Mouse (Mus musculus) Patski (cell line): ENCODE measurements at regions not wholly inside any gene's neighbourhood (a gene's known extent, or its start where the extent isn't known, plus 50 kb on each side); places are given as distances from the start of the nearest gene placed in this dataset.

Source experiments
- ATAC-seq: fragments of 100-300 bp; one replicate; pipeline ENCODE4 v1.8.0; 2021
- CTCF ChIA-PET: fragments of 350-600 bp; sonication (Branson Sonifier 250); formaldehyde crosslinking; loops from one replicate; lab custom pipeline; 2022; ENCODE audit warnings: inconsistent platforms; lab: Charles Lee
- POLR2A ChIA-PET: fragments of 350-600 bp; sonication (Branson Sonifier 250); formaldehyde crosslinking; loops from one replicate; lab custom pipeline; 2022; ENCODE audit warnings: antibody characterized with exemption, inconsistent platforms; lab: Charles Lee
- DNase-seq: peaks from one replicate; pipeline ENCODE4 v3.0.0-alpha.2; 2011; ENCODE audit warnings: low read depth, low spot score
- H3K27me3 ChIP-seq: fragments of 371-371 bp; one replicate; pipeline ENCODE4 v1.5.1; 2021
- CTCF ChIP-seq: fragments of 100-300 bp; IDR thresholded peaks from one replicate; pipeline ENCODE4 v1.5.1; 2021
- in situ Hi-C: fragments of 300-500 bp; cut with MboI; formaldehyde crosslinking; loops from 3 replicates; pipeline ENCODE4 v1.11.1; 2018; ENCODE audit warnings: low pct_unique_long_range_greater_than_20kb, mixed read lengths

DNA sequence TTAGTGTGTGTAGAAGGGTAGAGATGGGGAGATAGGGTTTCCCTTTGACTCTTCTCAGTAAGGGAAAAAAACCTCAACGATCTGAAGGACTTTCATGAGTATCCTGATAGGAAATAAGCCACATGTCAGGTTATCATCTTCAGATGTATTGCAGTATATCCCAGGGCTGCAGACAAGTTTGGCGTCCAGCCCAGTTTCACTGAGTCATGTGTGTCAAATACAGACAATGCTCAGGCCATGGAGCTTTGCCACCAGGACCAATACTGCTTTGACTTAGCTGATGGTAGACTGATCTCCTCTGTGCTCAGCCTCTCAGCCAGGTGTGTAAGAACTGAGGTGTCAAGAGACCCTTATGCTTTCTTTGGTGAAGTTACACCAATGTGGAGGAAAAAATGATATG lies 62.9 kb downstream of the Cst10 start:
- in situ Hi-C loops, result no loop called here
- POLR2A ChIA-PET, result no interaction called here
- no peak for ATAC-seq
- no peaks in the 10 kb centered on the region for H3K27me3 ChIP-seq
- TF ChIP-seq CTCF, result no peak
- DNase-seq, result no peak
- CTCF ChIA-PET, result no interaction called here

DNA sequence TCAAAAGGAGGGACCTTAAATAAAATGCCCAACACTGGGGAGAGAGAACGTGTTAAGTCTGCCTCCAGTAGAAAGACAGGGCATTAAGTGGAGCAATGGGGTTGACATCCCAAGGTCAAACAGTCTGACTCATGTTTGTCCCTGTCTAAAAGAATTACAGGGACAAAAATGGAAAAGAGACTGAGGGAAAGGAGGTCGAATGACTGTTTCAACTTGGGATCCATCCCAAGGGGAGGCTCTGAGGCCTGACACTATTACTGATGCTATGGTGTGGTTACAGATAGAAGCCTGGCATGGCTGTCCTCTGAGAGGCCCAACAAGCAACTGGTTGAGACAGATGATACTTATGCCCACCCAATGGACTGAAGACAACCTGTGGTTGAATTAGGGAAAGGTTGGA lies 67.6 kb downstream of the Cst10 start:
- no peak for TF ChIP-seq CTCF
- ATAC-seq, result no peak
- in situ Hi-C loops, result no loop called here
- DNase-seq, result no peak
- CTCF ChIA-PET, result no interaction called here
- POLR2A ChIA-PET, result no interaction called here
- no peaks in the 10 kb centered on the region for H3K27me3 ChIP-seq

DNA sequence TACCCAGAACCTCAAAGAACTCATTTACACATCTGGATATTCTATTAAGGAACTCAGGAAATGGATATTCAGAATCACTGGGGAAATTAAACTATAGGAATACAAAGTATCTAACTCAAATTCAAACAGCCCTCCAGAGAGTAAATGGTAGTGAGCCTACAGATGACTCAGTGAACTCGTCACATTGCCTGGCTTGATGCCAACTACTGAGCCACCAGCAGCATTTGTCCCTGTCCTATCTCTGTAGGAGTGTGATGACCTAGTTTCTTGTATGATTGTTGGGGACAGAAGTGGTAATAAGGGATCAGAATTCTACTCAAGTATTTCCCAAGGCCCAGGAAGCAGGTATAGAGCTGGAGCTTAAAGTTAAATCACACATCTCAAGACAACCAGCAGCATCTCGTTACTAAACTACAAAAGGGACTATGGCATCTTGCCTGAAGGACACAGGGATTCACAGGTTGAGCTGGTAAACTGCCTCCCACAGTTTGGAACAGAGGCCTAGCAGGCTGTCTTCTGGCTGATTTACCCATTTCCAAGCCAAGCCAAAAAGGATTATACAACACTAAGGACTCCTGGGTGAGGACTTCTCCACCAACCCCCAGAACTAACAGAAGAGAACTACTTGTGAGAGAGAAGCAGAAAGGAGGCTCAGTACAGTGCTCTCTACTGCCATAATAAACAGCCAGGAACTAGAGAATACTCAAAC lies 88.6 kb downstream of the Cst10 start:
- ChIA-PET POLR2A (no interaction called here), CTCF (interaction anchor here (1.2 to 1.4 kb wide), 2 partner anchors 13 to 45 kb away, joined by 3 read pairs; no protein-coding TSS in a partner anchor)
- no peak for TF ChIP-seq CTCF
- DNase-seq (no peak), ATAC-seq (no peak)
- in situ Hi-C loops, result no loop called here
- no peaks in the 10 kb centered on the region for H3K27me3 ChIP-seq

- POLR2A ChIA-PET, result no interaction called here
- H3K27me3 ChIP-seq, result no peaks in the 10 kb centered on the region
- in situ Hi-C loops, result no loop called here
- ATAC-seq (no peak), DNase-seq (no peak)
- CTCF ChIA-PET, result no interaction called here
- TF ChIP-seq CTCF, result no peak
Measured at GRCm38 (mm10) chr2:149512870-149513269, 108.0 kb downstream of the Cst10 start.

- no peak for TF ChIP-seq CTCF
- CTCF ChIA-PET, result no interaction called here
- no peaks in the 10 kb centered on the region for H3K27me3 ChIP-seq
- in situ Hi-C loops, result no loop called here
- DNase-seq (peak; percentile 20), ATAC-seq (peak; percentile 100)
- POLR2A ChIA-PET, result no interaction called here
Measured at GRCm38 (mm10) chr2:149524424-149524823, 119.6 kb downstream of the Cst10 start.

DNA sequence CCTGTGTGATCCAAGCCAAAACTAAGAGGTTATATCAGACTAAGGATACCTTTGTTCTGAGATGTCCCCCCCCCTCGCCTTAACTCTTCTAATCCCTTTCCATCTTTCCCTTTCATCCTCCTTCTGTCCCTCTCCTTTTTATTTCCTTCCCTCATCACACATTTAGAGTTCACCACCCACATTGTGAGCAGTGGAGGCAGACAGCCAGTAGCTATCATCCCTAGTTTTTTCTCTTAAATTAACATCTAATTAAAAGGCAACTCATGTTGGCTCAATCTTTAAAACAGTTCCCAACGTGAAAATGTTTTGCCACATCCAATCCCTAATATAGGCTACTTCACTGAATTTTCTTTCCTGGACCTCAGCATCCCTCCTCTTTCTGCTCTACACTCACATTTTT lies 138.0 kb downstream of the Cst10 start:
- in situ Hi-C loops, result no loop called here
- DNase-seq (no peak), ATAC-seq (no peak)
- H3K27me3 ChIP-seq, result no peaks in the 10 kb centered on the region
- POLR2A ChIA-PET, result no interaction called here
- CTCF ChIA-PET, result no interaction called here
- TF ChIP-seq CTCF, result no peak

DNA sequence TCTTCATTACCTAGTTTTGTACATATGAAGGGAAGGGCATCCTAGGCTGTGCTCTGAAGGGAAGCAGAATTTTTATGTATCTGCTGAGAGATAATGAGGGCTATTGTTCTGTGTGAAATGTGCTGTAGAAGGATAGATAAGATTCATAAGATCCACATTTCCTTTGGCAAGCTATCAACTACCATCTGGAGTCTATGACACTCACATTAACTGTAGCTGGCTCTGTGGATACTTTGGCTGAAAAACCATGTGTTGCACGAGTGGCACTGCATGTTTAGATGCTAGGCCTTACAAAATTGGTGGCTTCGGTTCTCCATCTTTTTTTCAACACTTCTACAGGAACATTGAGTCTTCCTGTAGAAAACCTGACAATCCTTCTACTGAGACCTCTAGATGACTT lies 140.9 kb downstream of the Cst10 start:
- ATAC-seq, result no peak
- CTCF ChIA-PET, result no interaction called here
- POLR2A ChIA-PET, result interaction anchor here (0.6 kb wide), 1 partner anchor 345 kb away, joined by 3 read pairs; no protein-coding TSS in a partner anchor

GRCm38 (mm10) chr2:149546639-149547200 lies 141.9 kb downstream of the Cst10 start:
- DNase-seq, result no peak
- ChIA-PET CTCF (no interaction called here), POLR2A (no interaction called here)
- no peak for ATAC-seq
- in situ Hi-C loops, result no loop called here
- no peak for TF ChIP-seq CTCF
- no peaks in the 10 kb centered on the region for H3K27me3 ChIP-seq

More for the DNA sequence above, 140.9 kb downstream of the Cst10 start:
- in situ Hi-C loops, result no loop called here
- no peak for TF ChIP-seq CTCF
- no peak for DNase-seq
- no peaks in the 10 kb centered on the region for H3K27me3 ChIP-seq

DNA sequence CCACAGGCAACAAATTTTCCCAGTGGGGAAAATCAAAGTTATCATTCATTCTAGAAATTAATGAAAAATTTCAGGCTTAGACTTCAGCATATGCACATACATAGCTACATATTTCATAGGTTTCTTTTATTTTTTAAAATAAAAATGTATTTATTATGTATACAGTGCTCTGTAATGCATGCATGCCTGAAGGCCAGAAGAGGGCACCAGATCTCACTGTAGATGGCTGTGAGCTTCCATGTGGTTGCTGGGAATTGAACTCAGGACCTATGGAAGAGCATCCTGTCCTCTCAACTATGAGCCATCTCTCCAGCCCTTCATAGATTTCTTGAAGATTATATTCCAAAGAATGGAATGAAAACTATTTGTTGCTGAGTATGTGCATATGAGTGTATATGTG lies 150.4 kb downstream of the Cst10 start:
- in situ Hi-C loops, result no loop called here
- CTCF ChIA-PET, result no interaction called here
- TF ChIP-seq CTCF, result peak; percentile 54

GRCm38 (mm10) chr2:149573773-149574172 lies 168.9 kb downstream of the Cst10 start:
- ChIA-PET POLR2A (no interaction called here), CTCF (no interaction called here)
- ATAC-seq (no peak), DNase-seq (no peak)
- no peaks in the 10 kb centered on the region for H3K27me3 ChIP-seq
- in situ Hi-C loops, result no loop called here
- TF ChIP-seq CTCF, result no peak

More for the DNA sequence above, 150.4 kb downstream of the Cst10 start:
- DNase-seq (no peak), ATAC-seq (no peak)
- H3K27me3 ChIP-seq, result no peaks in the 10 kb centered on the region
- POLR2A ChIA-PET, result no interaction called here

- ChIA-PET POLR2A (no interaction called here), CTCF (no interaction called here)
- TF ChIP-seq CTCF, result no peak
- ATAC-seq (no peak), DNase-seq (no peak)
- H3K27me3 ChIP-seq, result no peaks in the 10 kb centered on the region
- in situ Hi-C loops, result no loop called here
Measured at GRCm38 (mm10) chr2:149602581-149602980, 197.7 kb downstream of the Cst10 start.
